Mouse (Mus musculus) natural killer cell, adult 2 months (primary cell): Measurements from ENCODE around the gene Clec4e.
"Not testable (repeated sequence)": the region's sequence is repeated elsewhere in the genome, so short reads cannot be mapped to it uniquely, and the experiment has no call there.

ENCODE experiments used
- DNase-seq, 2 experiments: peaks; one replicate each; pipeline ENCODE4 v3.0.0; 2022; ENCODE audit warnings: low spot score in 2 of 2

Clec4e gene

GRCm38 (mm10) chr6:123289753-123290152 lies at the start of gene Clec4e:
TSS of gene Clec4e (minus strand) at chr6:123289870.
- DNase-seq: no peak

GRCm38 (mm10) chr6:123332503-123332902 lies 42.8 kb upstream of the Clec4e start:
- no peak for DNase-seq

- no peak for DNase-seq
Observed at GRCm38 (mm10) chr6:123308033-123308432, 18.4 kb upstream of the Clec4e start, which contains the start of gene Vmn2r19. TSS of gene Vmn2r19 (plus strand) at chr6:123308333.

GRCm38 (mm10) chr6:123306315-123306714 lies 16.6 kb upstream of the Clec4e start:
- DNase-seq: not testable (repeated sequence)

GRCm38 (mm10) chr6:123296687-123297086 lies 7.0 kb upstream of the Clec4e start:
- no peak for DNase-seq

GRCm38 (mm10) chr6:123293509-123293908 lies 3.8 kb upstream of the Clec4e start:
- not testable (repeated sequence) for DNase-seq

- no peak for DNase-seq
Observed at GRCm38 (mm10) chr6:123292751-123293400, 3.2 kb upstream of the Clec4e start.

GRCm38 (mm10) chr6:123288931-123289330 lies 739 bp downstream of the Clec4e start:
- no peak for DNase-seq

- DNase-seq: no peak
Observed at GRCm38 (mm10) chr6:123286311-123286710, 3.4 kb downstream of the Clec4e start.

- no peak for DNase-seq
Observed at GRCm38 (mm10) chr6:123279443-123279842, 10.2 kb downstream of the Clec4e start.

GRCm38 (mm10) chr6:123266945-123267344 lies 22.7 kb downstream of the Clec4e start:
- DNase-seq: no peak

- DNase-seq: no peak
Observed at GRCm38 (mm10) chr6:123265809-123266208, 23.9 kb downstream of the Clec4e start.

- no peak for DNase-seq
Observed at GRCm38 (mm10) chr6:123264194-123264593, 25.5 kb downstream of the Clec4e start.

GRCm38 (mm10) chr6:123261555-123262161 lies 28.0 kb downstream of the Clec4e start, which contains the start of gene Clec4d:
TSS of gene Clec4d (plus strand) at chr6:123262111.
- DNase-seq: no peak

GRCm38 (mm10) chr6:123260868-123261267 lies 28.8 kb downstream of the Clec4e start:
- DNase-seq: no peak

GRCm38 (mm10) chr6:123259889-123260603 lies 29.6 kb downstream of the Clec4e start:
- no peak for DNase-seq

GRCm38 (mm10) chr6:123258946-123259345 lies 30.7 kb downstream of the Clec4e start:
- DNase-seq: no peak

GRCm38 (mm10) chr6:123252735-123253134 lies 36.9 kb downstream of the Clec4e start:
- no peak for DNase-seq

GRCm38 (mm10) chr6:123248862-123249261 lies 40.8 kb downstream of the Clec4e start:
- not testable (repeated sequence) for DNase-seq

- no peak for DNase-seq
Observed at GRCm38 (mm10) chr6:123244201-123244600, 45.5 kb downstream of the Clec4e start.

- DNase-seq: no peak
Observed at GRCm38 (mm10) chr6:123237582-123237981, 52.1 kb downstream of the Clec4e start.
